Mouse (Mus musculus): Measurements from ENCODE around the gene Bsn.
A peak's percentile ranks its signal among the peaks of the same experiment; 100 is the strongest.

The Bsn gene

DNA sequence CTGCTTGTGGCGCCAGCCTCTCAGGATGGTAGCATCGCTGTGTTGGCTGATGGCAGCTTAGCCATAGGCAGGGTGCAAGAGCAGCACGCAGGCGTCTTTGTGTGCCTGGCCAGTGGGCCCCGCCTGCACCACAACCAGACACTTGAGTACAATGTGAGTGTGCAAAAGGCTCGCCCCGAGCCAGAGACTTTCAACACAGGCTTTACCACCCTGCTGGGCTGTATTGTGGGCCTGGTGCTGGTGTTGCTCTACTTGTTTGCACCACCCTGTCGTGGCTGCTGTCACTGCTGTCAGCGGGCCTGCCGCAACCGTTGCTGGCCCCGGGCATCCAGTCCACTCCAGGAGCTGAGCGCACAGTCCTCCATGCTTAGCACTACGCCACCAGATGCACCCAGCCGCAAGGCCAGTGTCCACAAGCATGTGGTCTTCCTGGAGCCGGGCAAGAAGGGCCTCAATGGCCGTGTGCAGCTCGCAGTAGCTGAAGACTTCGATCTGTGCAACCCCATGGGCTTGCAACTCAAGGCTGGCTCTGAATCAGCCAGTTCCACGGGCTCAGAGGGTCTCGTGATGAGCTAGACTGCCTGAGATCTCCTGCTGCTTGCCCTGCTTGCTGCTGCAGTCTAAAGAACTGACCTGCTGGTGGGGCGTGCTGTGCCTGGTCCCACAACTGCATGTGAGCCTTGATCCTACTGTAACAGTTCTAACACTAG lies 135.7 kb downstream of the Bsn start:
- DNase-seq (ENCODE audit: low read depth), result no peak

DNA sequence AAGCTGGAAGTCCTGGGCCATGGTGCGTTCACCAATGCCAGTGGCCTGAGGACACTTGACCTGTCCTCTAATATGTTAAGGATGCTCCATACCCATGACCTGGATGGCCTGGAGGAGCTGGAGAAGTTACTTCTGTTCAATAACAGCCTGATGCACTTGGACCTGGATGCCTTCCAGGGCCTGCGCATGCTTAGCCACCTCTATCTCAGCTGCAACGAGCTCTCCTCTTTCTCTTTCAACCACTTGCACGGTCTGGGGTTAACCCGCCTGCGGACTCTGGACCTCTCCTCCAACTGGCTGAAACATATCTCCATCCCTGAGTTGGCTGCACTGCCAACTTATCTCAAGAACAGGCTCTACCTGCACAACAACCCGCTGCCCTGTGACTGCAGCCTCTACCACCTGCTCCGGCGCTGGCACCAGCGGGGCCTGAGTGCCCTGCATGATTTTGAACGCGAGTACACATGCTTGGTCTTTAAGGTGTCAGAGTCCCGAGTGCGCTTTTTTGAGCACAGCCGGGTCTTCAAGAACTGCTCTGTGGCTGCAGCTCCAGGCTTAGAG lies 136.4 kb downstream of the Bsn start:
- no peak for DNase-seq (ENCODE audit: low read depth)

DNA sequence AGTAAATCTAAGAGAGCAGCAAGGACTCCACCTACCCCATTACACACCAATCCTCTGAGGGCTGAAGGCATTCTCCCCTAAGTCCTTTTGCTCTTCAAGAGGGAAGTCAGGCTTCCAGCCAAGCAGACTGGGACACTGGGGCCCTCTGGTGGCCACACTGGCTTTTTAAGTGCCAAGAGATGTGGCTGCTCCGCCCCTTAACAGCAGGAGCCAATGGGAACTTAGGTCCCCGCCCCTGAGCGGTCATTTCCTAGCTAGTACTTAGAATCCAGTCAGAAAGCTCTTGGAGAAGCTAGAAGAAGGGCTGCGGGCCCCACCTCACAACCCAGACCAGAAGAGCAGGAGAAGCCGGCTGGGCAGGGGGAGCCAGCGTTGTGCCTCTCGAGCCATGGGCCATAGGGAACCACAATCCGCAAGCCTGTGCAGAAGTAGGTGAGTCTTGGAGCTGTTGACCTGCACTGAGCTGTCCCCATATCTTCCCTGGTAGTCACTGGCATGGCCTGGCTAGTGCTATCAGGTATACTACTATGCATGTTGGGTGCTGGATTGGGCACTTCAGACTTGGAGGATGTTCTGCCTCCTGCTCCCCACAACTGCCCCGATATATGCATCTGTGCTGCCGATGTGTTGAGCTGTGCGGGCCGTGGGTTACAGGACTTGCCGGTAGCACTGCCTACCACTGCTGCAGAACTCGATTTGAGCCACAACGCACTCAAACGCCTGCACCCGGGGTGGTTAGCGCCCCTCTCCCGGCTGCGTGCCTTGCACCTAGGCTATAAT lies 137.1 kb downstream of the Bsn start, which contains the start of gene Amigo3:
Gene Amigo3 (plus strand): TSS at position 275 of the 780 bp plus-strand sequence.
- DNase-seq (ENCODE audit: low read depth), result peak; percentile 97

DNA sequence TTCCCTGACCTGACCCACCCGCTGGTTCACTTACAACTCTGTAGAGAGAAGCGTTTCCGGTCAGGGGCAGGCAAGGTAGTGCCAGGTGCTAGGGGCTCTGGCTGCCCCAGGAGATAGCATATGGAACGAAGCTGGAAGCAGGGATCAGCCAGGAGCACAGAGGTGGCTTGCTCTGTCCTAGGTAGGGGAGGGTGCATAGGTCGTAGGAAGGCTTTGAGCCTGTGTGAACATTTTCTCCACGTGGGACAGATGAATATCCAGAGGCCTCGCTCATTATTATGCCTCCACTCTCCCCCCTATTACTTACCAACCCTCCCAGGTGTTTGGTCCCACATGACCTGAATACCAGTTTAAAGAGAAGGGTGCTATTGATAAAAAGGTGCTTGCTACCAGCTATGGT lies 137.8 kb downstream of the Bsn start:
- DNase-seq (ENCODE audit: low read depth), result peak; percentile 27

DNA sequence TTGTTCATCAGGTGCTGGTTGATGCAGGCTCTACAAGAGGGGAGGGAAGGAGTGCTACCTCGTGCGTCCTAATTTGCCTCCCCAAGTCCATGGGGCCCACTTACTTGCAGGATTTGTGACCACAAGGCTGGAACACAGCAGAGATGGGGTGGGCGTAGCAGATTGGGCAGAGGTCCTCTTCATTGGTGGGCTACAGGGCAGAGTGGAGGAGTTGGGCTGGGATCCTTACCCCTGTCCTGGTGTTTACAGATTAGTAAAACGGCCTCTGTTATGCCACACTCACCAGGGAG lies 138.3 kb downstream of the Bsn start:
- DNase-seq (ENCODE audit: low read depth), result no peak

DNA sequence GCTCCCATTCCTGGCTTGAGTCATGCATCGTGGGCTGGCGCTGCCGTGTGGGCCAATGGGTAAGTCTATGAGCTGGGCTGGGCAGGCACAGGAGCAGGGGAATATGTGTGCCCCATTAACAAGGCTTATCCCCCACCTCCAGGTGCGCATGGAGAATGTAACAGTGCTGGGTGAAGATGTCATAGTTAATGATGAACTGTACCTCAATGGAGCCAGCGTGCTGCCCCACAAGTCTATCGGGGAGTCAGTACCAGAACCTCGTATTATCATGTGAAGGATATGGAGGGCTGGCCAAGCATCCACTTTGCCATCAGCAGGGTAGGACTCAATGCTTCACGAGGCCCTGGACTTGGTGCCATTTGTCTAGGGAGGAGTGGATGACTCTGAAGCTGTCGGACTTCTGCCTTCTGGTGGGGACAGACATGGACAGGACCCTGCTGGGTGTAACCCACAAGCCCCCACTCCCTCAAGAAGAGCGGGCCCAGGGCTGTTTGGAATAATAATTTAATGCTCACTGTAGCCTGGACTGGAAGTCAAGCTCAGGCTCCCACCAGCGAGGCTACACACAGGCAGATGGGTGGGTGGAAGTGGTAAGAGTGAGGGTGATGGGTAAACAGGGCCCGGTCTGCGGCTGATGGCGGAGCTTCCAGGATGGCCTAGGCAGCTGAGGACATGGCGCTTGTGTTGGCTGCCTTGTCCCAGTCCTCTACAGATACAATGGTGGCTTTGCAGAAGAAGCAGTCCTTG lies 138.8 kb downstream of the Bsn start:
- DNase-seq (ENCODE audit: low read depth), result no peak

DNA sequence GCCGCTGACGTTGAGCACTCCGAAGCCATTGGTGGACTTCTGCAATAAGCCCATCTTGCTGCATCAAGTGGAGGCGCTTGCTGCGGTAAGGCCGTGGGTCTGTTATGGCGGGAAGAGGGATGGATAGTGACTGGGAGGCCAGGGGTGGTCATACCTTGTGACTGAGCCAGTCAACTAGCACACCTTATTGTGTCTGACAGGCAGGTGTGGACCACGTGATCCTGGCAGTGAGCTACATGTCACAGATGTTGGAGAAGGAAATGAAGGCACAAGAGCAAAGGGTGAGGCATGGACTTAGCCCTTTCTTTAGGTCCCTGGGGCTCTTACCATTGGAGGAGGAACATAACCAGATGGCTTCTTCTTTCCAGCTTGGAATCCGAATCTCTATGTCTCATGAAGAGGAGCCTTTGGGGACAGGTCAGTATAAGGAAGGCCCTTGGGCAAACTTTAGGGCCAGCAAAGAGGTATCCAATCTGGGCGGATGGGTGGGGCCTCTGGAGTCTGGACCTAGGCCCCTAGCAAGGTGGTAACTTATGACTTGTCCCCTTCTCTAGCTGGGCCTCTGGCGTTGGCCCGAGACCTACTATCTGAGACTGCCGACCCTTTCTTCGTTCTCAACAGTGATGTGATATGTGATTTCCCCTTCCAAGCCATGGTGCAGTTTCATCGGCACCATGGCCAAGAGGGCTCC lies 140.5 kb downstream of the Bsn start:
- peak; percentile 28 for DNase-seq (ENCODE audit: low read depth)

DNA sequence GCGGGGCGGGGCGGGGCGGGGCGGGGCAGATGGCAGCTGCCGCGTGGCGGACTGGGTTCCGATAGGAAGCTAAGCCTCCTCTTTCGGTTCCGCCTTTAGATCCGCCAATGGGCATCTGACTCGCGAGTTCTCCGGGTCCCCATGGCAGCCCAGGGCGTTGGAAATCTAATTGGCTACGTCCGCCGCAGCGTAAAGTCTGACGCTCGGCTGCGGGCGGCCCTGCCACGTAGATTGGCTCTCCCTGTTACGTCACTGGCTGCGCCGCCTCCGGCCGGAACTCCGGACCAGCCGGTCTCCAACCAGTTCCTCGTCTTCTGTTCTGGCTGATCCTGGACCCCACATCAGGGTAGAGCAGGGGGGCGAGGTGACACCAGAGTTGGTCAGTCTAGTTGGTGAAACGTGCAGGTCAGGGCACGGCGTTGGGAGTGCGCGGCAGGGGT lies 141.1 kb downstream of the Bsn start, which contains the start of gene Gmppb:
Gene Gmppb (plus strand): TSS at position 227 of the 440 bp plus-strand sequence.
- peak; percentile 97 for DNase-seq (ENCODE audit: low read depth)

DNA sequence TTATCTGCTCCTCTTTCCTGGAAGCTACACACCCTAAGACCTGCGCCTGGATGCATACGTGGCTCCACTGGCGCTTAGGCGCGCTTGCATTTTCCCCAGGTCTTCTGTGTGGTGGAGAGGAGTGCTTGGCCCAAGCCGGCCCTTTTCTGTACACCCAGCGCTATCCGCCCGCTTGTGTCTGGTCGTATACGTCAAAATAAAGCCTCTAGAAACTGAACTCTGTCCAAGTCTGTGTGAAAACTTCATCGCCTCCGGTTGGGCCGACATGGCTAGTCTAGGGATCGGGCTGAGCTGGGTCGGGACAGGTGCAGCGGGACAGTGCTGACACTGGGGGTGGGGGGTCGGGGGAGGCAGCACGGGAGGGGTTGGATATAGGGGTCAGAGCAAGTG lies 141.6 kb downstream of the Bsn start:
- no peak for DNase-seq (ENCODE audit: low read depth)

DNA sequence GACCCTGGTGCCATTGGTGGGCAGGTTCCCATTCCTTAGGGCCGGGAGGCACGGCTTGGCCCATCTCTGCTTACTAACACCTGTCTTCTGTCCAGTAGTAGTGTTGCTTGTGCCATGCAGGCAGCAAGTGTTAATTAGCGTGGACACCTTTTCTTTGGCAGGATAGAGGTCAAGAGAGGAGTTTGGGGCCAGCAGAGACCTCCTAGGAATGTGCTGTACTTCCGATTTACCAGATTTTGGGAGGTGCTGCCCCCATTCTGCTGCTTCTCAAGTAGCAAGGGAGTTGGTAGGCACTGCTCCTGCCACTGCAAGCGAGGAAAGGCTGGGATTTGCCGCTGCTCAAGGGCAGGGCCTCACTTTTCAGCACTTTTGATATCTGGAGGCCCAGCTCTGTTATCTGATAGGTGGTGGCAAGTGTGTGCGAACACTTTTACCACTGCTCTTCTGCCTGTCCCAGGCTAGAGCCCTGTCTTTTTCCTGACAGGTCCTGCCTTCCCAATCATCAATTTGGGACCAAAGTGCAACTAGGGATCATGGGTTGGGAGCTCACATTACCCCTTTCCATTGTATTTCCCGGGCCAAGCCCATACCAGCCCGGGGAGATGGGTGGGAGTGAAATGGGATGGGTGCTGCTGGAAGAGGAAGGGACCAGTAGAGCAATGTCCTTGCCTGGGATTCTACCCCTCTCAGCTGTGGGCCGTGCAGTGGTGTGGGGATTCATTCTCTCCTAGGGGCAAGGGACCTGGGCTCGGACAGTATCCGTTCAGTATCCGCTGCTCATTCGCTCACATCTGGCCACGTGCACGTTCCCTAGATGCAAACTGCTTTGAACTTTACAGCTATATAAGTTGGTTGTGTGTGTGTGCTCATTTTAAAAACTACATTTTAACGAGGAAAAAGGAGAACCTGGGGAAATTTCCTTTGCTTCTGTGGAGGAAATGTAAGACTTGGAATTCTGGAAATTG lies 142.3 kb downstream of the Bsn start:
- DNase-seq (ENCODE audit: low read depth), result peak; percentile 28

DNA sequence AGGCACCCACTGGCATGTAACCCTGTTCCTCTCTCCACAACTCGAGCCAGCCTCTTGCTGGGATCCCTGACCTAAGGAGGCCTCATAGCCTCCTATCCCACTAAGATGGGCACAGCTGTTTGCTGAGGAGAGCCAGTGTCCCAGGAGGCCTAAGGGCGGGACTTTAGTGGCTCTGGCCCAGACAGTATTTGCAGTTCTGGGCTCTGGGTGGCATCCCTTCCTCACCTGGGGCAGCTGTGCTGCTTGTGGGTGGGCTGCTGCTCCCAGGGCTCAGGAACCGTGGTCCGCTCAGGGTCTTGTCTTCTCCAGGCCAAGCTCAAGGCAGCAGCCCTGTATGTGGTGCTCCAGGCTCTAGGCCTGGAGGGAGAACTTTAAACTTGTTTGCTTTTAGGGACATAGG lies 143.6 kb downstream of the Bsn start:
- no peak for DNase-seq (ENCODE audit: low read depth)
